Mouse (Mus musculus): ENCODE measurements around the gene Man2a1. TPM values are rescaled to one million over a fixed set of nuclear protein-coding genes. Genes with fewer than 3 reads are reported as not detected.

Man2a1 gene
- polyA plus RNA-seq, 1 experiment from 2014 or later, result 6.2 TPM

GRCm38 (mm10) chr17:64604163-64604562 is 3.6 kb downstream of the Man2a1 start:
- Histone ChIP-seq H3K9ac (no peak overlapping the region), H3K27me3 (no peaks in the 10 kb centered on the region), H3K4me2 (peak overlapping the region; percentile 99), H3K36me3 (no peaks in the 10 kb centered on the region), H3K27ac (no peak overlapping the region), H3K4me3 (0 out of 2 replicates have a peak overlapping the region, but pooled peaks have one; percentile 11), H3K4me1 (replicated peaks) (peaks cover 46% of the 10 kb centered on the region), H3K9me3 (no peaks in the 10 kb centered on the region)
- WGBS, result 84% methylated on average over 5 of the region's 5 CpGs
- ATAC-seq (ENCODE audit: low FRiP score), result no peak

GRCm38 (mm10) chr17:64608228-64608627 is 7.7 kb downstream of the Man2a1 start:
- Histone ChIP-seq H3K4me2 (no peak overlapping the region), H3K36me3 (no peaks in the 10 kb centered on the region), H3K4me3 (no peak overlapping the region), H3K9ac (no peak overlapping the region), H3K9me3 (no peaks in the 10 kb centered on the region), H3K27me3 (no peaks in the 10 kb centered on the region), H3K4me1 (replicated peaks) (peaks cover 25% of the 10 kb centered on the region), H3K27ac (no peak overlapping the region)
- 92% methylated on average over 6 of the region's 6 CpGs for WGBS
- ATAC-seq (ENCODE audit: low FRiP score), result no peak

GRCm38 (mm10) chr17:64608923-64609598 is 8.5 kb downstream of the Man2a1 start:
- peaks cover 16% of the 10 kb centered on the region for H3K4me1 ChIP-seq (replicated peaks)

GRCm38 (mm10) chr17:64609741-64610140 is 9.2 kb downstream of the Man2a1 start:
- Histone ChIP-seq H3K9ac (no peak overlapping the region), H3K4me2 (no peak overlapping the region), H3K36me3 (no peaks in the 10 kb centered on the region), H3K27me3 (no peaks in the 10 kb centered on the region), H3K27ac (no peak overlapping the region), H3K4me1 (replicated peaks) (peaks cover 10% of the 10 kb centered on the region; the same call in 1 of the 2 replicates), H3K9me3 (no peaks in the 10 kb centered on the region), H3K4me3 (no peak overlapping the region)
- ATAC-seq (ENCODE audit: low FRiP score), result no peak
- 60% methylated on average over 3 of the region's 3 CpGs for whole genome bisulfite sequencing

More at GRCm38 (mm10) chr17:64608923-64609598, 8.5 kb downstream of the Man2a1 start:
- no peak overlapping the region for H3K27ac ChIP-seq
- WGBS, result 92% methylated on average over 6 of the region's 6 CpGs
- no peaks in the 10 kb centered on the region for H3K36me3 ChIP-seq
- no peaks in the 10 kb centered on the region for H3K27me3 ChIP-seq
- no peak overlapping the region for H3K4me3 ChIP-seq
- H3K4me2 ChIP-seq, result no peak overlapping the region
- no peak overlapping the region for H3K9ac ChIP-seq
- H3K9me3 ChIP-seq, result no peaks in the 10 kb centered on the region
- no peak for ATAC-seq (ENCODE audit: low FRiP score)

DNA sequence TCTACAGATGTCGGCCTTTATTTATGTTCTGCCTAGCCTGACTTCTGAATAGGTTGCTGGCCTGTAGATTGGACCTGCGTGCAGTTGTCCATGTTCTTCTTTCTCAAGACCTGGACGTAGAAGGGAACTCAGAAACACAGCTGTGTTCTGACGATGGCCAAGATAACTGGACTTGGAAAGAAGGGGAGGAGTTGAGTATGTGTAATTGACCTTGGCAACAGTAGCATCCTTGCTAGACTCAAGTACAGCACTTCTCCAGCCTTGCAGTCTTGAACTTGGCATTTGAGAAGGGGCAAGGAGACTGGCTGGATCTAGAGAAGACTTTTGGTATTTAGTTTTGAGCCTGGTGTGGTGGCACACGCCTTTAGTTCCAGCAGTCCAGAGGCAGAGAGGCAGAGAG is 10.9 kb downstream of the Man2a1 start:
- Histone ChIP-seq H3K27me3 (no peaks in the 10 kb centered on the region), H3K9ac (no peak overlapping the region), H3K4me1 (replicated peaks) (0 out of 2 replicates have a peak, but pooled peaks cover 6% of the 10 kb centered on the region), H3K27ac (no peak overlapping the region), H3K9me3 (no peaks in the 10 kb centered on the region), H3K36me3 (no peaks in the 10 kb centered on the region), H3K4me2 (no peak overlapping the region), H3K4me3 (no peak overlapping the region)
- WGBS, result 89% methylated on average over 5 of the region's 5 CpGs
- no peak for ATAC-seq (ENCODE audit: low FRiP score)

- H3K27ac ChIP-seq, result no peak overlapping the region
- no peaks in the 10 kb centered on the region for H3K27me3 ChIP-seq
- H3K36me3 ChIP-seq, result no peaks in the 10 kb centered on the region
- H3K4me3 ChIP-seq, result no peak overlapping the region
- WGBS, result 94% methylated on average over 16 of the region's 16 CpGs
- no peak for ATAC-seq (ENCODE audit: low FRiP score)
- 0 out of 2 replicates have a peak, but pooled peaks cover 6% of the 10 kb centered on the region for H3K4me1 ChIP-seq (replicated peaks)
- H3K9ac ChIP-seq, result no peak overlapping the region
- no peaks in the 10 kb centered on the region for H3K9me3 ChIP-seq
- no peak overlapping the region for H3K4me2 ChIP-seq
Observed at GRCm38 (mm10) chr17:64612135-64612885, 11.8 kb downstream of the Man2a1 start.

- 0 out of 2 replicates have a peak, but pooled peaks cover 6% of the 10 kb centered on the region for H3K4me1 ChIP-seq (replicated peaks)
- no peak overlapping the region for H3K27ac ChIP-seq
- H3K36me3 ChIP-seq, result no peaks in the 10 kb centered on the region
- WGBS, result 93% methylated on average over 3 of the region's 3 CpGs
- ATAC-seq (ENCODE audit: low FRiP score), result no peak
- H3K4me3 ChIP-seq, result no peak overlapping the region
- H3K9ac ChIP-seq, result no peak overlapping the region
- no peaks in the 10 kb centered on the region for H3K27me3 ChIP-seq
- H3K4me2 ChIP-seq, result no peak overlapping the region
- no peaks in the 10 kb centered on the region for H3K9me3 ChIP-seq
Observed at GRCm38 (mm10) chr17:64612930-64613329, 12.4 kb downstream of the Man2a1 start.

- Histone ChIP-seq H3K9me3 (no peaks in the 10 kb centered on the region), H3K4me3 (no peak overlapping the region), H3K4me2 (no peak overlapping the region), H3K9ac (no peak overlapping the region), H3K27ac (no peak overlapping the region), H3K27me3 (no peaks in the 10 kb centered on the region), H3K4me1 (replicated peaks) (0 out of 2 replicates have a peak, but pooled peaks cover 6% of the 10 kb centered on the region), H3K36me3 (no peaks in the 10 kb centered on the region)
- 72% methylated on average over 3 of the region's 3 CpGs for WGBS
- no peak for ATAC-seq (ENCODE audit: low FRiP score)
Observed at GRCm38 (mm10) chr17:64613351-64613750, 12.8 kb downstream of the Man2a1 start.

DNA sequence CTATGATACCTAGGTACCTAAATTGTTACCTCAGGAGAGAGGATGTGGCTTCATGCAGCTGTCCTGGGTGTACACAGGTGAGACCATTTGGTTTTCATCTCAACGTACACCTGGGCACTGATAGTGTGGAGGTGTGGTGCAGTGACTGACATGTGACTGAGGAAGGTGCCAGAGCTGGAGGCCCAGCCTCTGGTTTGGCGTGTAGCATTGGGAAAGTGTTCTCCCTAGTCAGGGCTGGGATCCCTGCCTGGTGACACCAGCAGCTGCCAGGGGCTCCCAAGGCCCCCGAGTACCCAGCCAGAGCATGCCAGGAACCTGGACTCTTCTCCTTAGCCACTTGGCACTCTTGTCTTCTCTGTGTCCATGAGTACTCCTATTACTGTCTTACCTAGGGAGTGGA is 14.3 kb downstream of the Man2a1 start:
- ATAC-seq (ENCODE audit: low FRiP score), result no peak
- Histone ChIP-seq H3K27me3 (no peaks in the 10 kb centered on the region), H3K36me3 (no peaks in the 10 kb centered on the region), H3K4me3 (no peak overlapping the region), H3K4me1 (replicated peaks) (peaks cover 9% of the 10 kb centered on the region), H3K9me3 (no peaks in the 10 kb centered on the region), H3K9ac (no peak overlapping the region), H3K4me2 (no peak overlapping the region), H3K27ac (no peak overlapping the region)
- WGBS, result 90% methylated on average over 3 of the region's 3 CpGs

GRCm38 (mm10) chr17:64615420-64615819 is 14.9 kb downstream of the Man2a1 start:
- H3K4me3 ChIP-seq, result no peak overlapping the region
- H3K4me2 ChIP-seq, result no peak overlapping the region
- no peak overlapping the region for H3K27ac ChIP-seq
- H3K9me3 ChIP-seq, result no peaks in the 10 kb centered on the region
- no peaks in the 10 kb centered on the region for H3K27me3 ChIP-seq
- no peak for ATAC-seq (ENCODE audit: low FRiP score)
- H3K36me3 ChIP-seq, result no peaks in the 10 kb centered on the region
- peaks cover 16% of the 10 kb centered on the region for H3K4me1 ChIP-seq (replicated peaks)
- 66% methylated on average over 6 of the region's 6 CpGs for WGBS
- H3K9ac ChIP-seq, result no peak overlapping the region

DNA sequence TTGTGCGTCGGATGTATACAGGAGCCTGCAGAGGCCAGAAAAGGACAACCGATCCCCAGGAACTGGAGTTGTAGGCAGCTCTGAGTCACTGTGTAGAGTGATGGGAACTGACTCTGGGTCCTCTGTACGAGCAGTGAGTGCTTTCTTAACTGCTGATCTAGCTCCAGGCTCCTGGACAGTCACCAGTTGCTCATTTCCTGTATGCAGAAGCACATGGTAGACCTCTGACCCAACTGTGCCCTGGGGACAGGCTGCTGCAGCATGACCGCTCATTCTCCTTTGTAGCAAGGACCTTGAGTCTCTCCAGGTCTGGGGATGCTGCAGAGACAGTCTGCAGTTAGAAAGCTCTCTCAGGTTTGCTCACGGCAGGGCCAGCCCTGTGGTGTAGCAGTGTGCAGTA is 15.7 kb downstream of the Man2a1 start:
- no peak overlapping the region for H3K4me2 ChIP-seq
- H3K27ac ChIP-seq, result no peak overlapping the region
- H3K36me3 ChIP-seq, result no peaks in the 10 kb centered on the region
- H3K4me3 ChIP-seq, result no peak overlapping the region
- peaks cover 23% of the 10 kb centered on the region for H3K4me1 ChIP-seq (replicated peaks)
- no peak for ATAC-seq (ENCODE audit: low FRiP score)
- H3K27me3 ChIP-seq, result no peaks in the 10 kb centered on the region
- no peaks in the 10 kb centered on the region for H3K9me3 ChIP-seq
- no peak overlapping the region for H3K9ac ChIP-seq
- WGBS, result 86% methylated on average over 6 of the region's 6 CpGs

DNA sequence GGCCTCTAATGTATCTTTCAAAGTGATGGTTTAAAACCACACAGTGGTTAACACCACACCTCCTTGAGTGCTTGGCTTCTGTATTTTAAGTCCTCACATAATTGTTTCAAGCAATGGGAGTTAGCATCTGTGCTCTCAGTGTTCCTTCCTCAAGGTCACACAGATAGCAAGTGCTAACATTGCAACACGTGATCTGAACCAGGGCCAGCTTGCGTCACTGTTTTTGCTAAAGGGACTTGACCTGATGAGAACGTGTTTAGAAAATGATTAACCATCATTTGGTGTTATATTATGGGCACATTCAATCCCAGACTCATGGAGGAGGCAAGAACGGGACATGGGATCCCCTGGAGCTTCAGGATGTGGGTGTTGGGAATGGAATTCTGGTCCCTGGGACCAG is 17.3 kb downstream of the Man2a1 start:
- H3K27ac ChIP-seq, result no peak overlapping the region
- no peaks in the 10 kb centered on the region for H3K9me3 ChIP-seq
- no peak overlapping the region for H3K4me3 ChIP-seq
- H3K9ac ChIP-seq, result no peak overlapping the region
- H3K4me2 ChIP-seq, result no peak overlapping the region
- peaks cover 35% of the 10 kb centered on the region for H3K4me1 ChIP-seq (replicated peaks)
- no peaks in the 10 kb centered on the region for H3K27me3 ChIP-seq
- ATAC-seq (ENCODE audit: low FRiP score), result no peak
- WGBS, result 87% methylated on average over 4 of the region's 4 CpGs
- no peaks in the 10 kb centered on the region for H3K36me3 ChIP-seq

- H3K4me3 ChIP-seq, result no peak overlapping the region
- H3K9me3 ChIP-seq, result no peaks in the 10 kb centered on the region
- no peak overlapping the region for H3K4me2 ChIP-seq
- H3K9ac ChIP-seq, result no peak overlapping the region
- no peak for ATAC-seq (ENCODE audit: low FRiP score)
- H3K27ac ChIP-seq, result no peak overlapping the region
- peaks cover 35% of the 10 kb centered on the region for H3K4me1 ChIP-seq (replicated peaks)
- H3K27me3 ChIP-seq, result no peaks in the 10 kb centered on the region
- no peaks in the 10 kb centered on the region for H3K36me3 ChIP-seq
- WGBS, result 74% methylated on average over 4 of the region's 4 CpGs
Observed at GRCm38 (mm10) chr17:64618996-64619395, 18.5 kb downstream of the Man2a1 start.

All from hindbrain, embryonic 13.5 days (tissue).